Mouse (Mus musculus) stomach, postnatal 0 days (tissue): ENCODE data around the gene Rtn4.

Experiments
- CTCF ChIP-seq: IDR thresholded peaks from 2 replicates; pipeline ENCODE4 v1.5.1; 2016; ENCODE audit warnings: antibody characterized with exemption, low read depth, mild to moderate bottlenecking, moderate library complexity
- EP300 ChIP-seq: optimal IDR thresholded peaks from 2 replicates; pipeline ENCODE3; 2016; ENCODE audit warnings: antibody characterized with exemption

DNA sequence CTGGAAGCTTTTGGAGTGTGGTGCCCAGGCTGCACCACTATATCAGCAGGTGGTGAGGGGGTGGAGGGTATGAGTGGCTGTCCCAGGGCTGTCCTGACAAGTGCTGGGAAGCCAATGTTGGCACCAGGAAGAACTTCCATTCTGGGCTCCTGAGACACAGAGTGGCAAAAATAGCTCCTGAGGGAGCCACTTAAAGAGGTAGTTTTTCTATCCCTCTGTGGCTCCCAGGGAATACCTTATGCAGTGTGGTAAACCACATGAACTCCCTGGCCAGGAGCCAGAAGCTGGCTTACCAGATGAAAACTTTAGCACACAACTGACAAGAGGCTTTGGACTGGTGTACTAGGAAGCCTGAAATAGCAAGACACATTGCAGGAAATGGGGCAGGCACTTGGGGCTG is 85.2 kb downstream of the Rtn4 start:
- no peak for TF ChIP-seq CTCF
- TF ChIP-seq EP300: no peak
